Mouse (Mus musculus) forebrain, postnatal 0 days (tissue): ENCODE measurements around the gene Muc13. TPM values are rescaled to one million over a fixed set of nuclear protein-coding genes. Genes with fewer than 3 reads are reported as not detected.
A peak's percentile ranks its signal among the peaks of the same experiment; 100 is the strongest.

Experiments used
- ATAC-seq: fragments of 200-750 bp; cut with Nextera tagmentation; 2 replicates; pipeline ENCODE4 v1.8.0; 2017; ENCODE audit warnings: mild to moderate bottlenecking, moderate library complexity
- DNase-seq: peaks from one replicate; pipeline ENCODE4 v3.0.0-alpha.2; 2015
- H3K27ac ChIP-seq: fragments of 300-500 bp; sonication (generic); 2 replicates; pipeline ENCODE4 v1.5.1; 2014; ENCODE audit warnings: low read depth, mild to moderate bottlenecking, antibody characterized with exemption, low read length, moderate library complexity, mixed read lengths
- H3K27me3 ChIP-seq: fragments of 300-500 bp; sonication (generic); 2 replicates; pipeline ENCODE4 v1.6.1; 2014; ENCODE audit warnings: mild to moderate bottlenecking, low read length, mixed read lengths; ENCODE audit not compliant: insufficient read depth
- H3K36me3 ChIP-seq: fragments of 300-500 bp; sonication (generic); 2 replicates; pipeline ENCODE4 v1.6.1; 2014; ENCODE audit warnings: mild to moderate bottlenecking, moderate library complexity; ENCODE audit not compliant: insufficient read depth
- H3K4me1 ChIP-seq: fragments of 300-500 bp; sonication (generic); 2 replicates; pipeline ENCODE4 v1.6.1; 2014; ENCODE audit warnings: antibody characterized with exemption; ENCODE audit not compliant: insufficient read depth
- H3K4me2 ChIP-seq: fragments of 300-500 bp; sonication (generic); 2 replicates; pipeline ENCODE4 v1.6.1; 2014; ENCODE audit warnings: low read depth, mild to moderate bottlenecking, moderate library complexity
- H3K4me3 ChIP-seq: fragments of 300-500 bp; sonication (generic); 2 replicates; pipeline ENCODE4 v1.5.1; 2014; ENCODE audit warnings: low read depth, low read length, mixed read lengths
- H3K9ac ChIP-seq: fragments of 300-500 bp; sonication (generic); 2 replicates; pipeline ENCODE4 v1.6.1; 2014; ENCODE audit warnings: mild to moderate bottlenecking
- H3K9me3 ChIP-seq: fragments of 300-500 bp; sonication (generic); 2 replicates; pipeline ENCODE4 v1.6.1; 2016; ENCODE audit warnings: low read length
- CTCF ChIP-seq: sonication (generic); IDR thresholded peaks from 2 replicates; pipeline ENCODE4 v1.5.1; 2016; ENCODE audit warnings: antibody characterized with exemption, control low read depth, low read depth
- WGBS: fragments of 180-500 bp; shearing (Covaris S2); extraction: QIAGEN DNeasy Blood & Tissue Kit; methylation state at CpG from one replicate; pipeline ENCODE4 v1.1.7; 2014; 5-methylcytosine and 5-hydroxymethylcytosine counted together
- polyA plus RNA-seq: library from polyadenylated mRNA; unstranded; fragments of >200 nt; fragmentation: Nextera tagmentation; extraction: Ambion mirVana; gene quantifications from 2 replicates; pipeline ENCODE4 v1.2.1, GENCODE M21; 2015
- total RNA-seq: library from RNA; depleted of rRNA; stranded (reverse); fragments of >200 nt; gene quantifications from 2 replicates; pipeline ENCODE4 v1.2.3, GENCODE M21; 2014; rRNA removed

Muc13 gene
- total and polyA plus RNA-seq, 2 experiments from 2014 or later, result not detected

DNA sequence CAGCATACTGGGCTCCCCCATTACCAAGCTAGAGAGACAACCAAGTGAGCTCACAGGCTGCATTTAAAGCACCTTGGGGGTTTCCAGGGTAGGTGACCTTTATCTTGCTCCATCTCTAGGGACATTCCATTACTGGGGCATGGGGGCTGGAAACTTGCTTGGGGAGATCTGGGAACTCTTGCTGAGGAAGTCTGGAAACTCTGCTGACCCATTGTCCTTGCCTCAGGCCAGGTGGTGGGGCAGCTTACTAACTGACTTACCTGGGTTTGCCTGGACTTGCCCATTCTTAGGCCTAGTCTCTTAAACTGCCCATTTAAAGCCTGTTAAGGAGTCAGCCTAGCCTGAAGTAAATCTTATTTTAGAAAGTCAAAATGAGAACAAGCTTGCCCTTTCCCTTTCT, 59.4 kb downstream of the Muc13 start:
- Histone ChIP-seq H3K9me3 (no peaks in the 10 kb centered on the region), H3K27me3 (no peaks in the 10 kb centered on the region), H3K27ac (no peak overlapping the region), H3K36me3 (no peaks in the 10 kb centered on the region), H3K9ac (no peak overlapping the region), H3K4me2 (no peak overlapping the region), H3K4me1 (no peaks in the 10 kb centered on the region), H3K4me3 (no peak overlapping the region)
- ATAC-seq, result no peak
- no peak for TF ChIP-seq CTCF
- DNase-seq, result no peak

DNA sequence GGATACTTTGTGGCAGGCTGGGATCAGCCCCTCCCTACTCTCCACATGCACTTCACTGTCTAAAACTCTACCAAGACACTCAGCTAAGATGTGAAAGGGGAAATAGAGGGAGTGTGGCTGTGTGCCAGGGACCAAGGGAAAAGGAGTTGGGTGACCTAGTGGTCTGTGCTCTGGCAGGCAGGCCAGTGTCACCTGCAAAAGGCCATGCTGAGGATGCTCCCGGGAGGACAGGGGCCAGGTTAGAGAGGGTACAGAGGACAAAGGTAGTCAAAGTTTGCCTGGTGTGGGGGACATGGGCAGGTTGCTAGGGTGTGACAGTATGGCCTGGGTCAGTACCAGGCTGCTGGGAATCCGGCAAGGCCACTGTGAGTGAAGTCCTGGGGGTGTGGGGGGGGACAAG, 64.9 kb downstream of the Muc13 start:
- Histone ChIP-seq H3K9me3 (no peaks in the 10 kb centered on the region), H3K4me2 (no peak overlapping the region), H3K36me3 (no peaks in the 10 kb centered on the region), H3K9ac (no peak overlapping the region), H3K27me3 (no peaks in the 10 kb centered on the region), H3K4me3 (no peak overlapping the region), H3K27ac (no peak overlapping the region), H3K4me1 (peaks cover 3% of the 10 kb centered on the region; the same call in 1 of the 2 replicates)
- TF ChIP-seq CTCF, result no peak
- no peak for ATAC-seq
- 80% methylated on average over 2 of the region's 2 CpGs for WGBS
- DNase-seq, result no peak

DNA sequence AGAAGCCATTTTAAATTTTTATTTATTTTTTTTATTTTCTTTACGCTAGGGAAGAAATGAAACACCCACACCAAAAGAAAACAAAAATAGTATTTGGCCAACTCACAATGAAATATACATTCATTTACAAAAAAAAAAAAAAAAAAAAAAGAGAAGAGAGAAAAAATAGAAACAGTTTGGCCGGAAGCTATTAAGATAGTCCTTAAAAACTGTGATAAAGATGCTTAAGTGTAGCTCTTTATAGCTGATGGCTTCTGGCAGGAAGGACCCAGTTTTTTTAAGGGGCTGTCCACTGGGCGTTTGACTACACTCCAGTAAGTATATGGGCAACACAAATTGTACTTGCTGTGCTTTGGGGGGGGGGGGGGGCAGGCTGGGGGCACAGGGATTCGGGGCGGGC, 65.5 kb downstream of the Muc13 start:
- WGBS, result 49% methylated on average over 5 of the region's 5 CpGs
- no peak for ATAC-seq
- no peak overlapping the region for H3K4me3 ChIP-seq

DNA sequence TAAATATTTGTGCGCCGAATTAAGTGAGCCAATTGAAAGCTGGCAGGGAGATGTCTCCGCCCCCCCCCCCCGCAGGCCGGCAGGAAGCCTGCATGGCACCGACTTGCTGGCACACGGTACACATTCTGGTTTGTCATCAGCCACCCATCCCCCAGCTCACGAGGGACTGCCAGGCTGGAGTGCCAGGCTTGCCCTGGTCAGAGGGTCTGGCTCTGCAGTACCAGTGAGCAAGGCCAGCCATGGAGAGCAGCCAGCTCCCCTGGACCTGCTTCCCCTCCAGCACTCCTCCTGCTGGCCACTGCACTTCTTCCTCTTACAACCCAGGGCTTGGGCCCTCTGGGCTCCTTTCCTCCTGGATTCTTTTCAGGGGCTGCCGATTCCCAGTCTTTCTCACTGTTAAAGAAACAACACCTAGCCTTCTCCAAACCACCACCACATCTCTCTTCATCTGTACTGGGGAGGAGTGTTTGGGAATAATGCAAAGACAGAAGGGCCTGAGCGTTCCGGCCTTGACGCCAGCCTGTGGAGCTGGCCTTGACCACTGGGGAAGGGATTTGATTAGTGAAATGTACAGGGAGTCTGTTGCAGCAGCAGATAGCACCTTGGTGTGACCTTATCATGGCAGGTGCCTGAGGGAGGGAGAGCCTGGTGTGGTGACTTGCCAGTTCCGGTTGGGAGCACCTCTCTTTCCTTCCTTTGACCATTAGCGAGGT, 66.3 kb downstream of the Muc13 start:
- Histone ChIP-seq H3K27me3 (no peaks in the 10 kb centered on the region), H3K9me3 (no peaks in the 10 kb centered on the region), H3K27ac (no peak overlapping the region), H3K4me3 (no peak overlapping the region), H3K4me1 (peaks cover 3% of the 10 kb centered on the region; the same call in 1 of the 2 replicates), H3K36me3 (no peaks in the 10 kb centered on the region), H3K4me2 (peak overlapping the region; percentile 15; the same call in 1 of the 2 replicates), H3K9ac (no peak overlapping the region)
- 33% methylated on average over 14 of the region's 14 CpGs for WGBS
- peak; percentile 56 for TF ChIP-seq CTCF
- DNase-seq (peak; percentile 84), ATAC-seq (peak; percentile 96)

More for the DNA sequence above, 65.5 kb downstream of the Muc13 start:
- no peak for DNase-seq
- TF ChIP-seq CTCF, result no peak
- Histone ChIP-seq H3K27me3 (no peaks in the 10 kb centered on the region), H3K4me2 (peak overlapping the region; percentile 15; the same call in 1 of the 2 replicates), H3K27ac (no peak overlapping the region), H3K9me3 (no peaks in the 10 kb centered on the region), H3K4me1 (peaks cover 3% of the 10 kb centered on the region; the same call in 1 of the 2 replicates), H3K36me3 (no peaks in the 10 kb centered on the region), H3K9ac (no peak overlapping the region)

DNA sequence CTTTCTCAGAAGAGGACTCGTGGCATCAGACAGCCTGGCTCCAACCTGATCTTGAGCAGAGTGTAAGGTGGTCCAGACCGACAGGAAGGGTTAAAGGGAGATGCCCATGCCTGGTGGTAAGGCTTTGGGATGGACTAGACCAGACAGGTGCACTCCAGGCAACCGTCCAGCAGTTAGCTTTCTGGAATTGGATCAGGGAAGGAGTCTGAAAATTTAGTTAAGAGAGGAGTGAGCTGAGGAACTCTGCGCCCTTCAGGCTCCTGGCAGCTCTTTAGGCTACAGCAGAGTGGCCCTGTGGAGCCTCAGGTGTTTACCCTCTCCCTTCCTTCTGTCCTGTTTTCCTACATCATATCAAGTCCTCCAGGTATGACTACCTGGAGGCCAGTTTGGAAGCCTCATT, 68.6 kb downstream of the Muc13 start:
- Histone ChIP-seq H3K9ac (no peak overlapping the region), H3K4me2 (no peak overlapping the region), H3K27me3 (no peaks in the 10 kb centered on the region), H3K27ac (no peak overlapping the region), H3K9me3 (no peaks in the 10 kb centered on the region), H3K4me3 (no peak overlapping the region), H3K4me1 (peaks cover 3% of the 10 kb centered on the region; the same call in 1 of the 2 replicates), H3K36me3 (no peaks in the 10 kb centered on the region)
- DNase-seq, result no peak
- no peak for ATAC-seq
- WGBS, result 85% methylated on average over 4 of the region's 4 CpGs
- TF ChIP-seq CTCF, result no peak

DNA sequence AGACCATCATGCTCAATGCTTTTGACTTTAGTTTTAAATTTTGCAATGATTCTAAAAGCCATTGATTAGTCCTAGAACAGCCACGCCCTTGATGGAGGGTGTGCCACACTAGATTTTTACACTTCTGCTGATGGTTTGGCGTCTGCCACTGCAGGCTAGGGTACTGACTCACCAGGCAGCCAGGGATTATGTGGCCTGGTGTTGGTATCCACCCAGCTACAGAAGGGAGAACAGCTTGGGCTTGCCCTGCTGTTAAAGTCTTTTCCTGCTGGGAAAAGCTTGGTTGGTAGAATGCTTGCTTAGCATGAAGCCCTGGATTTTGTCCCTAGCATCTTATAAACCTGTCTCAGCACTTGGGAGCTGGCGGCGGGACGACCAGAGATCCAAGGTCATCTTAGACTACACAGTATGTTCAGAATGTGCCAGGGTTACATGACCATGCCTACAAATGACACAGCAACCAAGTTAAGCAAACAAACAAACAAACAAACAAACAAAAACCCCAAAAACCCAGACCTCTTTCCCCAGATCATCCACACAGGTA, 69.4 kb downstream of the Muc13 start:
- no peaks in the 10 kb centered on the region for H3K36me3 ChIP-seq
- no peaks in the 10 kb centered on the region for H3K9me3 ChIP-seq
- no peak for TF ChIP-seq CTCF
- H3K9ac ChIP-seq, result no peak overlapping the region
- DNase-seq (no peak), ATAC-seq (no peak)
- no peak overlapping the region for H3K4me3 ChIP-seq
- no peak overlapping the region for H3K4me2 ChIP-seq
- H3K27me3 ChIP-seq, result no peaks in the 10 kb centered on the region
- peaks cover 3% of the 10 kb centered on the region; the same call in 1 of the 2 replicates for H3K4me1 ChIP-seq
- no peak overlapping the region for H3K27ac ChIP-seq
- WGBS, result 59% methylated on average over 5 of the region's 5 CpGs

Other genes with a start within 250 kb of the Muc13 start
- gene Heg1, start 109.7 kb upstream of the Muc13 start, total RNA-seq, result 16.2 and 19.9 TPM in 2 replicates
- gene Heg1, start 109.7 kb upstream of the Muc13 start, polyA plus RNA-seq, result 6.2 and 8.0 TPM in 2 replicates
- 30.4 and 49.3 TPM in 2 replicates for gene Itgb5, start 35.6 kb downstream of the Muc13 start, total RNA-seq
- gene Itgb5, start 35.6 kb downstream of the Muc13 start, polyA plus RNA-seq, result 14.9 and 19.7 TPM in 2 replicates
- 26.3 and 28.3 TPM in 2 replicates for gene Umps, start 173.0 kb downstream of the Muc13 start, total RNA-seq
- 22.9 and 24.7 TPM in 2 replicates for gene Umps, start 173.0 kb downstream of the Muc13 start, polyA plus RNA-seq